Mouse (Mus musculus) CH12.LX (cell line): ENCODE measurements around the gene Tnfrsf9. TPM values are rescaled to one million over a fixed set of nuclear protein-coding genes. Genes with fewer than 3 reads are reported as not detected.

Source experiments
- DNase-seq: peaks from one replicate; pipeline ENCODE4 v3.0.0-alpha.2; 2013; ENCODE audit errors: extremely low read depth
- H3K27ac ChIP-seq: 2 replicates; pipeline ENCODE4 v1.5.1; 2012; ENCODE audit warnings: low read depth, mild to moderate bottlenecking, control low read depth, moderate library complexity; ENCODE audit not compliant: insufficient read depth
- H3K27me3 ChIP-seq: replicated peaks from 2 replicates; pipeline ENCODE3; 2012; ENCODE audit warnings: inconsistent platforms
- H3K36me3 ChIP-seq, 2 experiments: replicated peaks in 1 of 2; 2 replicates each; pipeline versions ENCODE3 to v1.6.1; 2012; ENCODE audit warnings: inconsistent platforms in 1 of 2, low read length in 1 of 2, mild to moderate bottlenecking in 1 of 2, mixed read lengths in 1 of 2, moderate library complexity in 1 of 2; ENCODE audit not compliant: control insufficient read depth in 1 of 2, insufficient read depth in 1 of 2
- H3K4me1 ChIP-seq, 2 experiments: 2 replicates each; pipeline ENCODE4 v1.6.1; 2012; ENCODE audit warnings: inconsistent platforms in 1 of 2, moderate library complexity in 1 of 2; ENCODE audit not compliant: insufficient read depth in 2 of 2, control insufficient read depth in 1 of 2
- H3K4me2 ChIP-seq: 2 replicates; pipeline ENCODE4 v1.6.1; 2012; ENCODE audit warnings: low read depth, mild to moderate bottlenecking, control low read depth; ENCODE audit not compliant: poor library complexity, insufficient read depth, severe bottlenecking
- H3K4me3 ChIP-seq, 3 experiments: fragments of 150-350 bp in 1 of 3; sonication (generic) in 1 of 3; replicated peaks in 1 of 3; 2 replicates each; pipeline versions ENCODE3 to v1.5.1; 2011 to 2012; ENCODE audit warnings: low read depth in 2 of 3, low read length in 2 of 3, mild to moderate bottlenecking in 2 of 3, moderate library complexity in 2 of 3, control low read depth in 1 of 3, improper control_type of control experiment in 1 of 3, inconsistent platforms in 1 of 3, mixed read lengths in 1 of 3; ENCODE audit not compliant: poor library complexity in 1 of 3
- H3K79me2 ChIP-seq: replicated peaks from 2 replicates; pipeline ENCODE4 v1.6.1; 2012; ENCODE audit warnings: mild to moderate bottlenecking, moderate library complexity; ENCODE audit not compliant: control insufficient read depth, poor library complexity, insufficient read depth, severe bottlenecking; ENCODE audit errors: extremely low read depth
- H3K9ac ChIP-seq: 2 replicates; pipeline ENCODE4 v1.6.1; 2012; ENCODE audit warnings: low read depth, mild to moderate bottlenecking, control low read depth, moderate library complexity; ENCODE audit not compliant: insufficient read depth
- H3K9me3 ChIP-seq: replicated peaks from 2 replicates; pipeline ENCODE3; 2012; ENCODE audit warnings: low read length, inconsistent platforms, mixed read lengths
- BHLHE40 ChIP-seq: IDR thresholded peaks from 2 replicates; pipeline ENCODE4 v1.6.1; 2011; ENCODE audit warnings: mild to moderate bottlenecking, low read depth, low read length, improper control_type of control experiment
- CHD1 ChIP-seq: IDR thresholded peaks from 2 replicates; pipeline ENCODE4 v1.6.1; 2012; ENCODE audit warnings: low read depth, low read length, improper control_type of control experiment, inconsistent platforms
- CHD2 ChIP-seq: IDR thresholded peaks from 2 replicates; pipeline ENCODE4 v1.6.1; 2011; ENCODE audit warnings: low read length, improper control_type of control experiment
- E2F4 ChIP-seq: IDR thresholded peaks from 2 replicates; pipeline ENCODE4 v1.6.1; 2011; ENCODE audit warnings: low read depth, low read length, improper control_type of control experiment; ENCODE audit not compliant: insufficient replicate concordance
- ELF1 ChIP-seq: IDR thresholded peaks from 2 replicates; pipeline ENCODE4 v1.6.1; 2014; ENCODE audit warnings: low read depth, mild to moderate bottlenecking, inconsistent platforms, low read length, improper control_type of control experiment
- EP300 ChIP-seq: IDR thresholded peaks from 2 replicates; pipeline ENCODE4 v1.6.1; 2011; ENCODE audit warnings: low read length, improper control_type of control experiment
- ETS1 ChIP-seq: conservative IDR thresholded peaks from 2 replicates; pipeline ENCODE4 v1.6.1; 2012; ENCODE audit warnings: low read depth, mild to moderate bottlenecking, inconsistent platforms, low read length, improper control_type of control experiment, moderate library complexity
- GABPA ChIP-seq: IDR thresholded peaks from 2 replicates; pipeline ENCODE4 v1.6.1; 2012; ENCODE audit warnings: low read depth, low read length, improper control_type of control experiment, inconsistent platforms; ENCODE audit not compliant: insufficient replicate concordance
- HCFC1 ChIP-seq: IDR thresholded peaks from 2 replicates; pipeline ENCODE4 v1.6.1; 2012; ENCODE audit warnings: low read depth, mild to moderate bottlenecking, inconsistent platforms, low read length, improper control_type of control experiment
- IRF4 ChIP-seq: IDR thresholded peaks from 2 replicates; pipeline ENCODE4 v1.6.1; 2014; ENCODE audit warnings: low read depth, mild to moderate bottlenecking, inconsistent platforms, low read length, improper control_type of control experiment
- MAFK ChIP-seq: IDR thresholded peaks from 2 replicates; pipeline ENCODE4 v1.6.1; 2011; ENCODE audit warnings: low read length, improper control_type of control experiment; ENCODE audit not compliant: insufficient replicate concordance
- MAZ ChIP-seq: IDR thresholded peaks from 2 replicates; pipeline ENCODE4 v1.6.1; 2012; ENCODE audit warnings: low read depth, mild to moderate bottlenecking, inconsistent platforms, low read length, improper control_type of control experiment, moderate library complexity
- MEF2A ChIP-seq: IDR thresholded peaks from 2 replicates; pipeline ENCODE4 v1.6.1; 2014; ENCODE audit warnings: low read depth, mild to moderate bottlenecking, inconsistent platforms, low read length, improper control_type of control experiment, borderline replicate concordance
- MXI1 ChIP-seq: IDR thresholded peaks from 2 replicates; pipeline ENCODE4 v1.6.1; 2011; ENCODE audit warnings: mild to moderate bottlenecking, low read depth, low read length, improper control_type of control experiment
- MYC ChIP-seq: IDR thresholded peaks from 2 replicates; pipeline ENCODE4 v1.6.1; 2011; ENCODE audit warnings: low read depth, mild to moderate bottlenecking, improper control_type of control experiment, low read length
- NELFE ChIP-seq: IDR thresholded peaks from 2 replicates; pipeline ENCODE4 v1.6.1; 2011; ENCODE audit warnings: low read depth, low read length, improper control_type of control experiment
- NRF1 ChIP-seq: IDR thresholded peaks from 2 replicates; pipeline ENCODE4 v1.6.1; 2014; ENCODE audit warnings: low read depth, mild to moderate bottlenecking, inconsistent platforms, low read length, improper control_type of control experiment, moderate library complexity
- PAX5 ChIP-seq: IDR thresholded peaks from 2 replicates; pipeline ENCODE4 v1.6.1; 2012; ENCODE audit warnings: low read length, inconsistent platforms, mixed read lengths
- POLR2AphosphoS2 ChIP-seq: IDR thresholded peaks from 2 replicates; pipeline ENCODE4 v1.6.1; 2011; ENCODE audit warnings: low read depth, low read length, improper control_type of control experiment
- RCOR1 ChIP-seq: conservative IDR thresholded peaks from 2 replicates; pipeline ENCODE4 v1.6.1; 2012; ENCODE audit warnings: low read depth, mild to moderate bottlenecking, inconsistent platforms, low read length, improper control_type of control experiment
- SIN3A ChIP-seq: IDR thresholded peaks from 2 replicates; pipeline ENCODE4 v1.6.1; 2012; ENCODE audit warnings: low read length, improper control_type of control experiment, inconsistent platforms
- TCF12 ChIP-seq: IDR thresholded peaks from 2 replicates; pipeline ENCODE4 v1.6.1; 2014; ENCODE audit warnings: low read depth, mild to moderate bottlenecking, inconsistent platforms, low read length, improper control_type of control experiment
- USF1 ChIP-seq: IDR thresholded peaks from 2 replicates; pipeline ENCODE4 v1.6.1; 2014; ENCODE audit warnings: low read depth, mild to moderate bottlenecking, inconsistent platforms, low read length, improper control_type of control experiment
- USF2 ChIP-seq: conservative IDR thresholded peaks from 2 replicates; pipeline ENCODE4 v1.6.1; 2011; ENCODE audit warnings: low read depth, low read length, improper control_type of control experiment
- ZKSCAN1 ChIP-seq: IDR thresholded peaks from 2 replicates; pipeline ENCODE4 v1.6.1; 2012; ENCODE audit warnings: low read depth, inconsistent platforms, low read length, improper control_type of control experiment, borderline replicate concordance
- ZMIZ1 ChIP-seq: IDR thresholded peaks from 2 replicates; pipeline ENCODE4 v1.6.1; 2012; ENCODE audit warnings: low read depth, mild to moderate bottlenecking, inconsistent platforms, low read length, improper control_type of control experiment
- ZNF384 ChIP-seq: IDR thresholded peaks from 2 replicates; pipeline ENCODE4 v1.6.1; 2012; ENCODE audit warnings: low read depth, low read length, improper control_type of control experiment, inconsistent platforms
- dilution Hi-C: fragments of 300-500 bp; cut with MboI; formaldehyde crosslinking; loops from 2 replicates; pipeline ENCODE4 v1.14.3; 2020; ENCODE audit warnings: low sequenced_read_pairs; ENCODE audit not compliant: extremely low pct_unique_long_range_greater_than_20kb, extremely low pct_ligation_motif_present
- in situ Hi-C: fragments of 300-500 bp; cut with MboI; formaldehyde crosslinking; loops from 3 replicates; pipeline ENCODE4 v1.14.3; 2019; ENCODE audit warnings: low sequenced_read_pairs, low pct_ligation_motif_present, low pct_unique_long_range_greater_than_20kb, mixed read lengths
- polyA plus RNA-seq: library from polyadenylated mRNA; unstranded; fragments of >175 nt; gene quantifications from 2 replicates; pipeline ENCODE4 v1.2.1, GENCODE M21; 2012; ENCODE audit warnings: low read depth; ENCODE audit not compliant: insufficient read length
- total RNA-seq, 2 experiments: library from RNA; depleted of rRNA; stranded (reverse); fragments of 300-350 nt in 1 of 2; fragments of >200 nt in 1 of 2; gene quantifications; 2 replicates each; pipeline ENCODE4 v1.2.3; 2012 to 2014

Gene Tnfrsf9
- total and polyA plus RNA-seq, 3 experiments: 2.2 to 3.1 (median 2.9) TPM

DNA sequence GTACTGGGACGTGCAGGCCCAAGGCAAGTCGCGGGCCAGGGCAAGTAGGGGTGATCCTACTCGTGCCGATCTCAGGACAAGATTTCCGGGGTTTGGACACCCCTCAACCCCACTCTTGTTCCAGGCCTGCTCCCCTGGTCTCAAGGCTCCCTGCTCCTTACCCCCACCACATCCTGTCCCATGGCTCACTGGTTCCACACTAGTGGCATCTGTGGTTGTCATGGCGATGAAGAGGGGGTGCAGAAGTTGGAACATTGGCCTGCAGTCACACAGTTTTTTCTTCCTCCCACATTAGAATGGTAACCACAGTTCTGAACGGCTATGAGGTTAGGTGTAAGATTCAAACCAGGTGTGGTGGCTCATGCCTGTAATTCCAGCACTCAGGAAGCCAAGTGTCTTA, 6.8 kb downstream of the Tnfrsf9 start:
- no peak overlapping the region for H3K4me3 ChIP-seq
- TF ChIP-seq MAZ (no peak), USF1 (no peak), IRF4 (no peak), TCF12 (no peak), MAFK (no peak), SIN3A (no peak), USF2 (no peak), POLR2AphosphoS2 (no peak), ZMIZ1 (no peak), HCFC1 (no peak), BHLHE40 (no peak), NELFE (no peak), MXI1 (no peak), ETS1 (no peak), ZNF384 (no peak), MEF2A (no peak), CHD2 (no peak), RCOR1 (no peak), EP300 (no peak), E2F4 (no peak)
- no peak overlapping the region for H3K9ac ChIP-seq
- H3K4me2 ChIP-seq: no peak overlapping the region
- H3K4me1 ChIP-seq: peaks cover 7 to 8% of the 10 kb centered on the region in 2 experiments
- no peak for DNase-seq
- H3K27ac ChIP-seq: no peak overlapping the region
- in situ Hi-C loops: no loop called here
- H3K9me3 ChIP-seq: peaks cover 3% of the 10 kb centered on the region
- peaks cover 2% of the 10 kb centered on the region for H3K27me3 ChIP-seq
- dilution Hi-C loops: no loop called here
- H3K36me3 ChIP-seq: no peaks in the 10 kb centered on the region
- no peaks in the 10 kb centered on the region for H3K79me2 ChIP-seq

DNA sequence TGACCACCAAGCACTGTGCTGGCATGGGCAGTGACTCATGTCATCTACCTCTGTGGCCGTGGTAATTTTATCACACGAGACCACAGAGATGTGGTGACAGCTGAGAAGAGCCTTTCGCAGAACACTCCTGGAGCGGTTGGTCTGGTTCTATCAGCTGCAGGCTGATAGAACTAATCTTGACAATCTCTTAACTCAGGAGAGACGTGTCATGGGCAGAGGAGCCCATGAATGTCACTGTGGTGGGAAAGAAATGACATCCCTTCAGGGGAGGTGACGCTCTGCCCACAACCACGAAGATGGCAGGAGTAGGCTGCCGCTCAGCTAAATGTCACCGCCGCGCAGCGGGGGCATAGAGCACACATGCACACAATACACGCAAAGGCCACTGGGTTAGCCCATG, 9.9 kb downstream of the Tnfrsf9 start:
- H3K27ac ChIP-seq: no peak overlapping the region
- H3K36me3 ChIP-seq: no peaks in the 10 kb centered on the region
- no peak overlapping the region for H3K4me3 ChIP-seq
- peaks cover 3% of the 10 kb centered on the region for H3K9me3 ChIP-seq
- no peak overlapping the region for H3K9ac ChIP-seq
- H3K4me1 ChIP-seq: peaks cover 12 to 26% of the 10 kb centered on the region in 2 experiments
- TF ChIP-seq NELFE (no peak), PAX5 (no peak), MAFK (no peak), MEF2A (no peak), CHD1 (no peak), GABPA (no peak), MYC (no peak), NRF1 (no peak), TCF12 (no peak), USF2 (no peak), ZKSCAN1 (no peak), SIN3A (no peak), E2F4 (no peak), MAZ (no peak), ELF1 (no peak), POLR2AphosphoS2 (no peak)
- no peak overlapping the region for H3K4me2 ChIP-seq
- no peaks in the 10 kb centered on the region for H3K79me2 ChIP-seq
- in situ Hi-C loops: no loop called here
- DNase-seq: no peak
- dilution Hi-C loops: no loop called here
- H3K27me3 ChIP-seq: no peaks in the 10 kb centered on the region
